Mouse (Mus musculus): ENCODE data around the gene Ccnt2.

Ccnt2 gene

DNA sequence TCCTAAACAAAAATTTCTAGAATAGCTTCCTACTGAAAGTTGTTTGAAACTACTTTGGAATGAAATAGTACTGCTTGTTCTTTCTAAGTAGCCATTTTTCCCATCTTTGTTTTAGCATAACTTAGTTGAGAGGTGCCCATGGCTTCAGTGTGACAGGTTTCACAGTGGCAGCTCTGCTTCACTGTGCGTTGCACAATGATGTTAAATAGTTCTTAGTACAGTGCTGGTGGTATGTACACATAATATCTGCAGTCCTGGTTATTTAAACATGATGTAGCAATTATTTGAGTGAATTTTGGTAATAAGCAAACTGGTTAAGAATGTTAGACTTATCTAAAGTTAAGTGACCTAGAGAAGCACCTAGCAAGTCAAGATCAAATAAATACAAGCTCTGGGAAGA, 19.5 kb downstream of the Ccnt2 start:
- no peak for DNase-seq (ENCODE audit: low spot score in 2 of 2)

DNA sequence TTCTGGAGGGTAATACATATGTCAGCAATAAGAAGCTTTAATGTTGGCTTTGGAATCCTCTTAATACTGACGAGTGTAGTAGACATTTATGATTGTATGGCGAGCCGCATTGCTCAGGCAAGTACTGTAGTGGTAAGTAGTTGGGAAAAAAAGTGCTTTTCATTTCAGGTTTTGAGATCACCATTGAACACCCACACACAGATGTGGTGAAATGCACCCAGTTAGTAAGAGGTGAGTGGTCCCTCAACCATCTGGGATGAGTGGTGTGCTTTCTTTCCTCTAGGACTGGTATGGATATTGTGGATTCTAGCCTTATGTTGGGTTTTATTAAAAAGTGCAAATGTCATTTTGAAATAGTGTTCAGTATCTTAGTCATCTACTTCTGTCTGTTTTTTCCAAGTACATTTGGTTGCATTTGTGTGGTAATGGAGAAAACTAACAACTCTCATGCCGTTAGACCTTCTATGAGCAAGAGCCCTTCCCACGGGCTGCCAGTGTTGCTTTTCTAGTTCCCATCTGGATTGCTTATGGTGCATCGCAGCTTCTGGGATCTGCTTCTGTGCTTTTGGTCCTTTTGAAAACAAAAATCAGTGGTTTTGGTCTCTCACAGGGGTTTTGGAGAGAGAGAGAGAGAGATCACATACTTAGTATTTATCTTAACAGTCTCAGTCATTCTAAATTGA, 21.3 kb downstream of the Ccnt2 start:
- DNase-seq (ENCODE audit: low spot score in 2 of 2) = no peak

- DNase-seq (ENCODE audit: low spot score in 2 of 2) = no peak
Observed at GRCm38 (mm10) chr1:127796341-127796740, 22.4 kb downstream of the Ccnt2 start.

DNA sequence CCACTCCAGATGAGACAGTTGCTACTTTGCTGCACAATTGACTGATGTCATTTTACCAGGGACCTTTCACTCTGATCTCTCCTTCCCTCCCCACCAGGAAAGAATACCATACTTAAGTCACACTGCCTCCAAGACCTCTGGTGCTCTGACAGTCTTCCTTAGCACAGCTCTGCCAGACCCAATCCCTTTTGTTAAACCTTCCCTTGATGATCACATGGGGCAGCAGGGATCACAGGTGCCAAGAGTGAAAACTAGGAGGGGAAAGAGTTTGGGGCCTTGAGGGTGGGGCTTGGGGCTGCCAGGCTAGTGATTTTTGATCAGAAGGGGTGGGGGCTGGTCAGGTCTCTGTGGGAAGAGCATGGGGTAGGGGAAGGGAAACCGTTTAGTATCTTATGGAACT, 22.8 kb downstream of the Ccnt2 start:
- DNase-seq (ENCODE audit: low spot score in 2 of 2) = no peak

DNA sequence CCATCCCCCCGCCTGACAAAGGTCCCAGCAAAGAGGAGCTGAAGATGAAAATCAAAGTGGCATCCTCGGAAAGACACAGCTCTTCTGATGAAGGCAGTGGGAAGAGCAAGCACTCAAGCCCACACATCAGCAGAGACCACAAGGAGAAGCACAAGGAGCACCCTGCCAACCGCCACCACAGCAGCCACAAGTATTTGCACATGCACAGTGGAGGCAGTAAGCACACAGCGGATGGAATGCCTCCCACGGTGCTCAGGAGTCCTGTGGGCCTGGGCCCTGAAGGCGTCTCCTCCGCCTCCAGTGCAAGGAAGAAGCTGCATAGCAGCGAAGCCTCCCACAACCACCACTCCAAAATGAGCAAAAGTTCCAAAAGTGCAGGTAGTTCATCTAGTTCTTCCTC, 29.0 kb downstream of the Ccnt2 start:
- no peak for DNase-seq (ENCODE audit: low spot score in 2 of 2)

DNA sequence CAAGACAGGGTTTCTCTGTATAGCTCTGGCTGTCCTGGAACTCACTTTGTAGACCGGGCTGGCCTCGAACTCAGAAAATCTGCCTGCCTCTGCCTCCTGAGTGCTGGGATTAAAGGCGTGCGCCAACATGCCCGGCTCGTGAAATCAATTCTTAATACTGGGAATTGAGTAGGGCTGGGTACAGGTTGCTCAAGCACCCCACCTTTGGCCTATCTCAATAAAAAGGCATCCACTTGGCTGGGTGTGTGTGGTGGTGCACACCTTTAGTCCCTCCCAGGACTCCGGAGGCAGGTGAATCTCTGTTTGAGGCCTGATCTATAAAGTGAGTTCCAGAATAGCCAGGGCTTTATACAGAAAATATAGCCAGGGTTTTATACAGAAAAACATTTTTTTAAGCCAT, 34.7 kb downstream of the Ccnt2 start:
- no peak for DNase-seq (ENCODE audit: low spot score in 2 of 2)

DNA sequence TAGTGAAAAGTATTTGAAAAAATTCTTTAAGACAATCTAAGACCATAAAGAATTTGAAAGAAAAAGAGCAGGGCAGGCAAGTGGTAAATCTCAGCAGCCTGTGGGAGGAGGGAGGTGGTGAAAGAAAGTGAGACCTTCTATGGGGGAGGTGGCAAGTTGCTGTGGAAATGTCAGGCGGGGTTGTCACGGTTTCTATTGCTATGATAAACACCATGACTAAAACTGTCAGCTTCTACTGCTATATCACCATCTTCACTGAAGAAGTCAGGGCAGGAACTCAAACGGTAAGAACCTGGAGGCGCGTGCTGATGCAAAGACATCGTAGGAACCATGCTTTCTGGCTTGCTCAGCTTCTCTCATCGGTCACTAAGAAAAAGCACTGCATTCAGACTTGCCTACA, 39.0 kb downstream of the Ccnt2 start:
- DNase-seq (ENCODE audit: low spot score in 2 of 2) = no peak

DNA sequence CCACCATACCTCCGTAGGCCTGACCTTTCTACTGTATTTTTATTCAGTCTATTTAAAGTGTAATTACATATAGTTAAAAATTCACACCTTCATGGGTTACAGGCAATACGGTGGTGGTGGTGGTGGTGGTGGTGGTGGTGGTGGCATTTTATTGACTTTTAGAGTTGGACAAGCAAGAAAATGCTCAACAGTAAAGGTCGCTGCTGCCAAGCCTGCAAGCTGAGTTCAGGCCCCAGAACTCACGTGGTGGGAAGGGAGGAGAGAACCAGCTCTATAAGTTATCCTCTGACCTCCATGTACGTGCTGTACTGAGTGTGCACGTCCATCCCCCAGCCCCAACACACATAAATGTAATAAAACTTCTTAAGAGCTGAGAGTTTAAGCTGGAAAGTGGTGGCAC, 42.4 kb downstream of the Ccnt2 start:
- DNase-seq (ENCODE audit: low spot score in 2 of 2) = no peak

GRCm38 (mm10) chr1:127827325-127827724, 53.4 kb downstream of the Ccnt2 start:
- no peak for DNase-seq (ENCODE audit: low spot score in 2 of 2)

DNA sequence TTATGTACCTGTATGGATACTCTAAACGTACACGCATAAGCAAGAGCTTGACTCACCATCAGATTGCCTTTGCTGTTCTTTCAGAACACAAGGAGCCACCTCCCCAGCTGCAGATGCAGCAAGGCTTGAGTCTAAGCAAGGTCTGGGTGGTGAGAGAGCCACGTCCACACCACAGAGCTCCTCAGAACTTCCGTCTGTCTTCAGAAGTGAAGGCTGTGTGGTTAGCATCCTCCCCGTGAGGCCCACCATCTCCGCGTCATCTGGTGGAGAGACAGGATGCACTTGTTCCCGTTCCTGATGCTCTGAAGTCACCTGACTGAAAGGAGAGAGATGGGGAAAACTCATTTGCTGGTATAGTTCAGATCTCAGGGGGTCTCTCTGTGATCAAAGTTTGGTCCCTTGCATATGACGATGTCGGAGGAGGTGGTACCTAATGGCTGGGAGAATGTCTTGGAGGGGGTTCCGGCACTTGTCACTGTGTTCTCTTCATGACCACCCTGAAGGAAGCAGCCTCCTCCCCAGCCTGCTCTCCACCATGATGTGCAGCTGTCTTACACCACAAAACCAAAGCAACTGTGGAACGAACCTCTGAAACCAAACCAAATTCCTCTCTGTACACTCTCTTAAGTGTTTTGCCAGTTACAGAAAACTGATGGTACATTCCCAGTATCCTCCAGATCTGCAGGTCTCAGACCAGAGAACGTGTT, 56.4 kb downstream of the Ccnt2 start:
- no peak for DNase-seq (ENCODE audit: low spot score in 2 of 2)

GRCm38 (mm10) chr1:127833714-127834113, 59.8 kb downstream of the Ccnt2 start:
- DNase-seq (ENCODE audit: low spot score in 2 of 2) = no peak

DNA sequence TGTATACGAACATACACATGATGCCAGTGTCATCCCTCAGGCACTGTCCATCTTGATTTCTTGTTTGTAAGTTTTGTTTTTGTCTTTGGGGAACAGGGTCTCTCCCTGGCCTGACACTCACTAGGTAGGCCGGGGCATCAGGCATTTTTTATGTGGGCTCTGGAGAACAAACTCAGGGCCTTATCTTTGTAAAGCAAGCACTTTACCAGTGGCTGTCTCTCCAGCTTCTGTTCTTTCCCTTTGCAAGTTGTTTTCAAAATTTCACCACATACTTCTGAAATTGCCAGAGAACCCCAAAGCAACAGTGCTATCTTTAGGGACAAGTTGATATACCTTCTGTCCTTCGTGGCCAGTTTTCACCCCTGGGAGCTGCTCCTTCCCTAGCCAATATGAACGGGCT, 60.2 kb downstream of the Ccnt2 start:
- no peak for DNase-seq (ENCODE audit: low spot score in 2 of 2)

DNA sequence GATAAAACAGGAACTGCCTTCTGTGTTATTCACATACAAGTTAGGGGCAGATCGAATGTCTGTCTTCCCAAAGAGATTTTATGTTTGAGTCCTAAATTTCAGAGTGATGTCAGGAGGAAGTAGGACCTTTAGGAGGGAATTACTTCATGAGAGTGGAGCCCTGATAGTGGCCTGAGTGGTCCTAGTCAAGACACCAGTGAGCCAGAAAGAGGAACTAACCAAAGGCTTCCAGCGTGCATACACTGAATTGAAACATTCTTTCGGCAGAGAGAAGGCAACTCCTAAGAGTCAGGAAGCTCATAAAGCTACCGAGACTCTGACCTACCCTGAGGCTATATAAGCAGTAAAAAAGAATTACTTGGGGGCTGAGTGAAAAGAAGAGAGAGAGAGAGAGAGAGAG, 62.7 kb downstream of the Ccnt2 start:
- no peak for DNase-seq (ENCODE audit: low spot score in 2 of 2)

GRCm38 (mm10) chr1:127838602-127839001, 64.6 kb downstream of the Ccnt2 start:
- no peak for DNase-seq (ENCODE audit: low spot score in 2 of 2)

DNA sequence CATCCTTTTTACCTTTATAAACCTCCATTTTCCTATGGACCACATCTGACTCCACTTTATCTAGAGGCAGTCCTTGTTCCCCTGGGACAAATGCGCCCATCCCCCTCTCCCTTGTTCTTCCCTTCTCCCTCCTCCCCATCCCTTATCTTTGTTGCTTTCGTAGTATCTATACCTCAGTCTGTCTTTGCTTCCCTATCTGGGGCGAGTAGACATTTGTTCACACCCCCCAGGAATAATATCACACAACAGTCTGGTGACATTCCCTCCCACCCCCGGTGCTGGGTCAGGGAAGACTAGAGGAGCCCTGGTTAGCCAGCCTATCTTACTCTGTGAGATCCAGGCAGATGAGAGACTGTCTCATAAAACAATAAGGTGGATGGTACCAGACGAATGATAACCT, 71.5 kb downstream of the Ccnt2 start:
- no peak for DNase-seq (ENCODE audit: low spot score in 2 of 2)

DNA sequence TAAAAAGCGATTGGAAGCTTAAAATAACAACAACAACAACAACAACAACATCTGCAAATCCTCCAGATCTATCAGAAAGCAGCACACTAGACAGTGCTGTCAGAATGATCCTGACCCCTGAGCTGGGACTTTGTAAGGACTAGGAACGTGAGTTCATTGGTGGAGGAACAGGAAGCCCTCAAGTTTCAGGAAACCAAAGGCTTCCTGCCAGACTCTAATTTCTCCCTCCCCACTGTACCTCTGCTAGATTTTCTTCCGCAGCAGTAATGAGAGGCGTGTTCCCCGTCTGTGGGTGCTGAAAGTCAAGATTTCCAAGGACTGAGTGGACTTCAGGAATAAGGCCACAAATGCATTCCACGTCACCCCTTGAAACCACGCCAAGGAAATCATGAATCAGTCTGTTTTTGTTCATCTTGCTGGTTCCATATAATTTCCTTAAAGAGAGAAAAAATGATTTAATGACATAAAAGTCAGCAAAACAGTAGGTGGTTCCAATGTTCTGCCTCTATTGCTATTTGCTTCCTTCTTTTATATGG, 76.2 kb downstream of the Ccnt2 start:
- DNase-seq (ENCODE audit: low spot score in 2 of 2) = no peak

GRCm38 (mm10) chr1:127854486-127855222, 80.7 kb downstream of the Ccnt2 start, which contains the start of gene Map3k19:
Gene Map3k19 (minus strand): TSS chr1:127855031.
- peak in 1 of 2 experiments; percentile 9 for DNase-seq (ENCODE audit: low spot score in 2 of 2)

Measured in frontal cortex, postnatal 25 days (tissue).